Mouse (Mus musculus): ENCODE data around the gene Egln1.

Gene Egln1

DNA sequence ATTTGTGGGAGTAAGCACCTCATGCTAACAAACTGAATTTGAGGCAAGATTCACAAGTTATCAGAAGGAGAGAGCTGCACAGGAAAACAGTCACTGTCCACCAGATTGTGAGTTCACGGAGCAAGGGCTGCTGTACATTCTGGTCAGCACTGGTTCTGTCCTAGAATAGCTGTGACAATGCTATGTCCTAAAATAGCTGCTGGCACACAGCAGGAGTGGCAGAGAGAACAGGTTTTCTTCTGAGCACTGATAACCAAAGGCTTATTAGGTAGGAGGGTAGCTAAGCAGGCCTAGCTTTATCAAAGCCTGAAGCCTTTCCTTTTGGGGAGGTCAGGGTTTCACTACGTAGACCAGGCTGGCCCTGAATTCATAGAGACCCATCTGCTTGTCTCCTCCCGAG is 88.9 kb downstream of the Egln1 start:
- DNase-seq (ENCODE audit: low spot score in 2 of 2): peak; percentile 50 to 67

DNA sequence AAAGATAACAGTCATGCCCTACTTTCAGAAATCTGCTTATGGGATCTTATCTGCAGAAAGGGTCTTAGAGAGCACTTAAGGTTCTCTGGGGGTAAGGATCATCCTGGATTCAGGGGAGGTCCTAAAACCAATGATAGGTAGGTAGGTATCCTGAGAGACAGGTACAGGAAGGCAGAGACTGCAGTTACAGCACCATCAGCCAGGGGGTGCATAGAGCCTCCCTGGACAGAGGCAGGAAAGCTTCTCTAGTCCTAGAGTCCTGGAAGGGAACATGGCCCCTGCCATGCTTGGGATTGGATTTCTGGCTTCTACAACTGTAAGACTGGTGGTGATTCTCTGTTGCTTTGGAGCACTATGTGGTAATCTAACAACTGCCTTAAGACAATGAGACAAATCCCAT is 89.7 kb downstream of the Egln1 start:
- DNase-seq (ENCODE audit: low spot score in 2 of 2): no peak

All from heart, adult 9 months (tissue).